Mouse (Mus musculus) left cerebral cortex, adult 8-10 months (tissue): ENCODE data around the gene Etl4. TPM values are rescaled to one million over a fixed set of nuclear protein-coding genes. Genes with fewer than 3 reads are reported as not detected.

Source experiments
- DNase-seq, 2 experiments: peaks; one replicate each; pipeline ENCODE4 v3.0.0; 2022; ENCODE audit warnings: low spot score in 2 of 2
- total RNA-seq, 4 experiments: library from RNA; stranded (reverse); gene quantifications; 2 replicates each; pipeline ENCODE4 v1.2.4; 2022

Etl4 gene
- 100 to 1,000 TPM; 138 to 154 (median 150) TPM for total RNA-seq

DNA sequence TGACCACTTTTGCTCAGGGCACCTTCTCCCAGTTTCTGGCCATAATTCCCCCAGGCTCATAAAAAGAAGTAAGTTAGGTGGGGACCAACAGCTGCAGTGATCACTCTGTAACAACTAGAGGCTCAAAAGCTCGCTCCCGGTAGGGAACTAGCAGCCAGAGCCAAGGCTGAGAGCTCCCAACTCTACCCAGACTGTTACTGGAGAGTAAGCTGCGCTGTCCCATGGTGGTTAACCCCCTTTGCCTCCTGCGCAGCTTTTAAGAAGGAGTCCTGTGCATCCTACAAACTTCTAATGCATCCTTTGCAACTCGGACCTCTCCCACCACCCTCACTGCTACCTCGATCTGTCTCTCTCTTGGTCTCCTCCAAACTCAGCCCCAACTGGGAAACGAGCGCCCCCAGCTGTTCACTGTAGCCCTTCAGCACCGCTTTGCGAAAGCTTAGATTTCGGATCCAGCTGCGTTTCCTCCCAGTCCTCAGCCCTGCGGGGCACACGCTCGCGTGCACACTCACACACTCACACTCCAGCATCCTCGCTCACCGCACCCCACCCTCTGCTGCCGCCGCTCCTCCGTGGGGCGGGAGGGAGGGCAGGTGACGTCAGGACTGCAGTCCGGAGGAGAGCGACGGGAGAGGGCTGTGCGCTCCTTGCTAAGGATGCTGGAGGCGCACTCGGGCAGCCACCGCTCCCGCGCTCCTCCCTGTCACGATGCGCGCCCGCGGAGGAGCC lies at the start of gene Etl4:
Gene Etl4, plus strand, starts transcription at position 610 of the 729 bp plus-strand sequence.
- DNase-seq: peak; percentile 75 to 77

DNA sequence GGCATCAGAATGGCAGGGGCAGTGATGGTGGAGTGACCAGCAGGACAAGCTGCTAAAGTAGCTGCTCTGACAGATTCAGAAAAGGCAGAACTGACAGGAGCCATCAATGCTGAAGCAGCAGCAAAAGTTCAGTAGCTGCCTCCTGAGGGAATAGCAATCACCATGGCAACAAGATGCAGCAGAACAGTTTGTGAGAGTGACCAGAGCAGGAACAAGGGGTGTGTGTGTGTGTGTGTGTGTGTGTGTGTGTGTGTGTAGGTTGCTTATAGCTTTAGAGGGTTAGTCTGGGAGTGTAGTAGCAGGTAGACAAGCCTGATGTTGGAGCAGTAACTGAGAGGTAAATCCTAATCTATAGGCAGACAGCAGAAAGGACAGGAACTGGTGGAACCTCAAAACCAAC lies 40.4 kb upstream of the Etl4 start:
- no peak for DNase-seq

DNA sequence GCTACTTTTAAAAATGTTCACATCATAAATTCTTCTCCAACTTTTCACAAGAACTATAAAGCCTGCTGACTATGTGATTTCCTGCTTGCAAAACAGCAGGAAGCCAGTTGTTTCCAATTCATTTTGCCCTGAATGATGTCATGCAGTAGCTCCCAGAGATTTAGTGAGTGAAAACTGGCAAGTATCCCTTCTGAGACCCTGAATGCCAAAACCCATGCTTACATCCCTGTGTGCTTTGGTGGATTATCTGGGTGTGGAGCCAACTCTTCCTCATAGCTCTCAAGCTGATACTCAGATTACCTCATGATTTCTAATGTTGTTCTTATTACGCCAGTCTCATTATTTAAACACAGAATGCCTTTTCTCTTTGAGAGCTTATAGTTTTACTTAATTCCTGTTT lies 37.7 kb upstream of the Etl4 start:
- DNase-seq: no peak

DNA sequence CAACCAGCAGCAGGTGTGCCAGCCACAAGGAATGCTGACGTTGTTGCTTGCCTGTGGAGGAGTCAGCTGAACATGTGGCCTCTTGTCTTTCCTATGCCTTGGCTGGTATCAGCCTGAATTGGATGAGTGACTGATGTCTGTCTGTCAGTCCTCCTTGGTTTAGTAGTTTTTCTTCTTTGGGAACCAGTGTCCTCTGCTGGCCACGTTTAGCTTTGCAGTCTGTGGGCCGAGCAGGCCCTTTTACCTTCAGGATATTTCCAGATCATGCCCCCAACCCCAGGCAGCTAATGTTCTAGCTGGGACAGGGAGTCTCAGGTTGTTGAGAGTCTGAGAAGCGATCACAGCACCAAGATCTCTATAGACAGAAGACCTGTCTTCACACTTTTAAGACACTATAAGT lies 18.7 kb upstream of the Etl4 start:
- DNase-seq: no peak

DNA sequence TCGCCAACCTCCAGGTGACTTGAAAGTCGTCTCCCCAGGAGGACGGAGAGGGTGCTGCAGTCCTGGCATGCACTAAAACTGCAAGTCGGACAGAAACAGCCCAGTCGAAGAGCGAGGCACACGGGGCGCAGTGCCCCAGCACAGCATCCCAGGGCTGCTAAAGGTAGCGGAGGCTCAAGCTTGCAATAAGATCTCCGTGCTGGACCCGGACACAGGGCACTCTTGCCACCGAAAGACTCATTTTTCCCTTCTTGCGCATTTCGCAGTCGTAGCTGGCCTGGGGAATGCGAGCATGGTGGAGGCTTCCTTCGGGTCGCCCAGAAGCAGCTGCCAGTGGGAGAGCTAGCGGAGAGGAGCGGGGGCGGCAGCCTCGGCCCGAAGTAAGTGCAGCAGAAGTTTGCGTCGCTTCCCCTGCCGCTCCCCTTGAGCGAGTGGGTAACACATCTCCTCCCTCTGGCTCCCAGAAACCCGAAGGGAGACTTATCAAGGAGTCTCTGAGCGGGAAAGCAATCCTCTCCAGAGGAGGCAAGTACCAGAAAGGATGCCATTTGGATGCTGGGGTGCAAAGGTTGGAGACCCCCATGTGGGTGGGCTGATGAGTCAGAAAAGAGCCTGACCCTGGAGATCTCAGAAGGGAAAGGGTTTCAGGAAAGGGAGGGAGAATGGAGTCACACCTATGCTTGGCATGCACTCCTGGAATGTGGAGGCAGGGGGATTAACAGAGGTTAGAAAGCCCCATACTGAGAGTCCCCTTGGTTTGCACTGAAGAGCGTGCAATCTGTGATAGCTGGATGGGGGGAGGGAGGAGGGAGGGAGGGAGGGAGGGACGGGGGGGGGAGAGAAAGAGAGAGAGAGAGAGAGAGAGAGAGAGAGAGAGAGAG lies 560 bp downstream of the Etl4 start:
- peak; percentile 39 to 65 for DNase-seq

DNA sequence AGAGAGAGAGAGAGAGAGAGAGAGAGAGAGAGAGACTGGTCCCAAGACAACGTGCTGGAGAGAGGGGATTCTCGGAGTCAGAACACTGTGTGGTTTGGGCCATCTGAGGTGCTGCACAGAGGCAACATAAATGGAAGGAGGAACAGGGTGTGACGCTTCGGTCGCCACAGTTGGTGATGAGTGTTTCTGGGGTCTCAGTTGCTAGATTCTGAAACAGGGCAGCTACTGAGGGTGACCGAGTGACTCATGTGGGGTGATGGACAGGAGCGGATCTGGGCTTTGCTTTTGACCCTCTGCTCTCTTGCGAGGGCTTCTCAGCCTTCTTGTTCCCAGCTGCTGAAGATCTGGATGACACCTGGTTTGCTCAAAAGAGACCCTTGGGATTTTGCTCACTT lies 1.2 kb downstream of the Etl4 start:
- no peak for DNase-seq

DNA sequence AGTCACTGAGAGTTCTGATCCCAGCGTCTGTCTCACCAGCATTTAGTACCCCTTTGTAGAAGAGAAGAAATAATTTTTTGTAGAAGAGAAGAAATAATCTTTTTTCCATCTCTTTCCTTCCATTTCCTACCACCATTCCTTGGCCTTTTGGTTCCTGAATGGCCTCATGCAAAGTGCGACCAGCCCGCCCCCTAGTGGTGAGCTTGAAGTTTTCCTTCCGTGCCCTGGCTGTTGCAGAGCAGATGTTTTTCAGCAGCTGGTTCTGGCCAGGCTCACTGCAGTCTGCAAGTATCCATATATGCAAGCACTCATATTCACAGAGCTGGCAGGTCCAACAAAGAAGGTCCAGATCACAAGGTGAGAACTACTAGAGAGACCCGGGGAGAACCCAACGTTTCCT lies 9.6 kb downstream of the Etl4 start:
- no peak for DNase-seq

DNA sequence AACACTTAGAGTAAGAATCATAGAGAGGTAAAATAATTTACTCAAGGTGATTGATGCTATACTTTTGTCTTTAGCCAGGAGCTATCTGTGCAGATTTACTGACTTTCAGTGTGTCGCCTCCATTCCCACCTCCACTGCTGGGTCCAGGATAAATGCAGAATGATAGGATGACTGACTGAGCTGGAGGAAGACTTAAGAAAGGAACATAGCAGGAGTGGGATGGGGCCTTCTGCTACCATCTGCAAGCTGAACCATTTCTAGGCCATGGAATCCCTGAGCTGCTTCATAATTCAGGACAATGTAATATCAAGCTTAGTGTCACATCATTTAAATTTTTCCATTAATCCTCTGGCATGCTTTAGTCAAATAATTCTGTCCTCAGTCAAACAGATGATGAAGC lies 20.4 kb downstream of the Etl4 start:
- no peak for DNase-seq

DNA sequence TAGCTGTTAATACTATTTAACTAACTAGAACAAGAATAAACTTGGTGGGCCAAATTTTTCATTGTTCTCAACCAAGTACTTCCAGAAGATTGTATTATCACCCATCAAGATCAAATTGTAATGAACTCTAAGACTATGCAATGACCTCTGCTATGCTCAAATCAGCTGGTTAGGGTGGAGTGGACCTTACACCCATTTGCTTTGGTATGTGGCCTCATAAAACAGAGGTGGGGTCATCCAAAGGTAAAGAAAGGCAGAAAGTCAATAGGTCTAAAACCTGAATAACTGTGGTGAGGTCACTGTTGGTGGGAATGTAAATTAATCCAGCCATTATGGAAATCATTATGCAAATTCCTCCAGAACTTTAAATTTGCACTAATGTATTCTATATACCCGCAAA lies 24.3 kb downstream of the Etl4 start:
- no peak for DNase-seq

DNA sequence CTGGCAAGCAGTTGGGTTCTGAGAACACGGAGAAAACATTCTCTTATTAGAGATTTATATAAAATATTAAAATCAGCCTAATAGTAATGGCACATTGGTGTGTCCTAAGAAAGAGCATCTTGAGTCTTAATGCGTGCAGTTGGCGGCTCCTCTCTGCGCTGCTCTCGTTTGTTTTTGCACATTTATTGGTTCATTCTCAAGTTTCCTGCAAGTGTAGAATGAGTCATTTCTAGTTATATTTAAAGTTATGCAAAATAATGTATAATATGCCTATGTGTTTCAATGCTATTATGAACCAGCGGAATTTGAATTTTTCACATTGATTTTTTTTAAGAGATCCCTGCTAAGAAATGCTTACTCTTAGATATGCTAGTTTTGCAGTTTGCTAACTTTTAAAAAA lies 35.6 kb downstream of the Etl4 start:
- no peak for DNase-seq

DNA sequence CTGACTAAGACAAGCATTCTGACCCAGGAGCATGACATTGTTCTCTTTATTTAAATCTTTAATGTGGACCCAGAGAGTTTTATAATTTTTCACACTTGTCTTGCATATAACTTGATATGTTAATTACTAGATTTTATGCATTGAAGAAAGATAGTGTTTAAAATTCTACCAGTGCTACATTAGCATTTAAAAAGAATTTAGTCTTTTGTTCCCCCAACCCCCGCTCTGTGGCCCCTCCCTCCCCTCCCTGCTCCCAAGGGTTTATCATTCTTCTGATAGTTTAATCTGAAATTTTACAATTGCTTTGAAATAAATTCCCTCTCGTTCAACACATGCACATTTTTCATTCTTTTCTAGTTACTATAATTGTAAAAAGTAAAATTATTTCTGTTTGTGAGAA lies 43.4 kb downstream of the Etl4 start:
- DNase-seq: no peak

DNA sequence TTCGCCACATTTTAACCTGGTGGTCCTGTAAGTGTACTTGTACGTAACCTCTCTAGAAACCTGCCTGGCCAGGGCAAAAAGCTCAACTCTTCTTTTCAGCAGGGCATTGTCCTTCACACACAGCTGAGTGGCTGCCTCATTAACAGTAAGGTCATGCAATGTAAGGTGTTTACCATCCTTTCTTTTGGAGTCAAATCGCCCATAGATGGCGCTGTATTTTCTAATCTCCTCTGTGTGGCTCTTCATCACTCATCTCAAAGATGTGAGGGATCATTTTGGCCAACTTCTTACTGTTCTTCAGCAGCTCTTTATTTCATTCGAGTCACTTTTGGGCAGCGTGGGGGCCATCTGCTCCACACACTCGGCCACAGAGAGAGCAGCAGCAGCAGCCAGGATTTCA lies 56.9 kb downstream of the Etl4 start:
- no peak for DNase-seq

DNA sequence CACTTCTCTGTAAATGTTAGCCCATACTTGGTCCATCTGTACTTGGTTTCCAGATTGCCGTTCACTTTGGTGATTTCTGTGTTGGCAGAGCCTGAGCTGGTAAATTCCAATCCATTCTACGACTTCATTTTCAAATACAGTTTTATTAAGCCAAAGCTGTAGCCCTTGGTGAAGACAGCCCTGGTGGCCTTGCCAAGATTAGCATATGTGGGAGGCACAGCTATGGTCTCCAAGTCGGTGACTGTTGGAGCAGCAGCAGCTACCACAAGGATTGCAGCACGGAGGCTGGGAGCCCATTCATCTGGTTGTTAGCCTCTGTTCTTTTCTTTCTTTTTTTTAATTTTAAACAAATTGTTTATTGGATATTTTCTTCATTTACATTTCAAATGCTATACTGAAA lies 128.1 kb downstream of the Etl4 start:
- DNase-seq: peak in 1 of 2 experiments; percentile 29

DNA sequence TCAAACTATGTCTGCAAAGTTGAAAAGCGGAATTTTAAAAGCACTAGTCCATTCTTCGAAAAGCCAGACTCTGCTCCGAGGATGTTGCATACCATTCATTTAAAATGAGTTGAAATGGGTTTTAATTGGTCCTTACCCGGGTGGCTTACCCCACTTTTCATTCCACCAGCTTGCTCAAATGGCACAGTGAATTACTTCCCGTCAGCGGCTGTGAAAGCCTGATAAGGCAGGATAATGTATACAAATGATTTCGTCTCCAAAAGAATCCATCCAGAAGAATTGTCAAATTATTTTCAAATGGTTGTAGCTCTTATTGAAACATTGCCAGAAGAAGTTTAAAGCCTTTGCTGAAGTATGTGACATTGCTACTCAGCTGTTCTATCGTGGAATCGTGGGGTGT lies 162.8 kb downstream of the Etl4 start:
- no peak for DNase-seq

DNA sequence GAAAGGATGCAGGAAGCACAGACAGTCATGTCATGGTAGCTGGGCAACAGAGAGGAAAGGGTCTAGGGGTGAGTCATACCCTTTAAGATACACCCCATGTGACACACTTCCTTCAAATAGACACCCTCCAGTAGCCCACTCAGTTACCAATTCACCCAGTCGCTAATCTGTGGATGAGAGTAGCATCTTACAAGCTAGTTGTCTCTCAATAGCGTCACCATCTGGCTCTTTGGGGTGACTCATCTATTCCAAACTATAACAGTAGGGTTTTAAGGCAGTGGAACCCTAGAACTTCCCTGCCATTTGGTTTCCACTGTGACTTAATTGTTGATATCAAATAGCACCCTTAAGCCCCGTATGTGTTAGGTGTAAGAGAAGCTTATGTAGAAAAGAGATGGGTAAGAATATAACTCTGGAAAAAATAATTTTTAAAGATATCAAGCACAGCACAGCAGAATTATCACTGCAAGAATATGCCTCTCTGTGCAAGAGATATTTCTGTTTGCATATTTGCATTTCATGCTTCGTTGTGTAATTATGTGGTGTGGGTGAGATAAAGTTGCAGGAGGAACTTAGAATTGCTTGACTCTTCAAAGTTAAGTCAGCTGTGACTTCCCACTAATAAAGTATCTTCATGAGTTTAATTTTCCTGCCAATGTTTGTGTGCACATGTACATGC lies 166.7 kb downstream of the Etl4 start:
- no peak for DNase-seq

DNA sequence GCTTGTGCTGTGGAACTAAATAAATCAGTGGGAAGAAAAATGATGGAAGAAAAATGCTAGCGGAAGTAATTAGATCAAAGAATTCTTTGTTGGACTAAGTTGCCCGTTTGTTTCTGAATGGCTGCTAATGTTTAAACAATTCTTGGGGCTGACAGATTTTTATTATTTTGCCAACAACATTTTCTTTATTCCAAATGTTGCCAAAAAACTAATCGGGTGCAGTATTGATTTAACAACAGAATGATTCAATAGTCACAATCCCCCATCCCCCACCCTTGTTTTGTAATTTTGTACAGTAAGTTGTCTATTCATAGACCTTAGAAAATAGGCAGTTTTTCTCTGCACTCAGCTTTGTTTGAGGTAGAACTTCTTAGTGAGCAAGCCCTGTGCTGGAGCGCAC lies 175.2 kb downstream of the Etl4 start:
- DNase-seq: no peak

DNA sequence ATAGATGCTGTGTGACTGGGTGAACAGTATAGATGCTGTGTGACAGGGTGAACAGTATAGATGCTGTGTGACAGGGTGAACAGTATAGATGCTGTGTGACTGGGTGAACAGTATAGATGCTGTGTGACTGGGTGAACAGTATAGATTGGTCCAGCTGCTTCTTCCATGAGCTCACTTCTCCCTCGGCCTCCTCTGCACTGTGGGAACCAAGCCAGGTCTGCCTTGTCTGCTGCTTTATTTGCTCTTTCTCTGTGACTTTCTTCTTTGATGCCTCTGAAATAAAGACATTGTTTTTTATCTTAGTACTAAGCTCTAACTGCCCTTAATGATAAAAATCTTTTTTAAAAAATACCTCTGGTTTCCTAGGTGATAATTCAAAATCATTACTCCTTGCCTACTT lies 195.9 kb downstream of the Etl4 start:
- peak in 1 of 2 experiments; percentile 15 for DNase-seq

DNA sequence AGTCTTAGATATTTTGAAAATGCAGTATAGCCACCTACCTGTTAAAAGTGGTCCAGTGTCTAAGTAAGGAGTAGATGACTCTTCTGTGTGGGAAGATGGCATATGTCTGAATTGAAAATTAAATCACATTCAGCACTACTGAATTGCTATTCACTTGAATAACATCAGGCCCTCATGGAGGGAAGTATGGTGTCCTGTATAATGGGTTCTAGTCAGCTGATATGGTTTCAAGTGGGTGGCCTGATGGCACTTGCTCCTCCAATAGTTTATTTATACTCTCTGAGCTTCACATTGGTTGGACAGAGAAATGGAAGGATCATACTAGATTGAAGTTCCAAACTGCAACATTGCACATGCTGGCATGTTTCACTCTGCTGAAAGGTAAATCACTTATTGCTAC lies 202.1 kb downstream of the Etl4 start:
- peak in 1 of 2 experiments; percentile 53 for DNase-seq

DNA sequence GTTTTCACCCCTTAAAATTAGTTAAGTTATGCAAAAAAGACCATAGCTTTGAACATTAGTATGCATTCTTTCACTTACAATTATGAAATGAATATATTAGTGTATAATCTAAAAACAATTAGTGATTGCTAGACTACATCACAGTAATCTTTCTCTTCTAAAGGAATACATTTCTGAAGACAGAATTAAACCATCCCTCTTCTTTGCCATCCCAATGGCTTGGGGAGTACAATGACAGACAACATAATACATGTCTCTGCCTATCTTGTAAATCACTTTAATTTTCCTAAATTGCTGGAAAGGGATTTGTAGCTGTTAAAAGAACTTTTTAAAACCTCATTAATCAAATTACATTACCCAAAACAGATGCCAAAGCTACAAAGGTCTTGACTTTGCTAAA lies 216.3 kb downstream of the Etl4 start:
- DNase-seq: no peak

DNA sequence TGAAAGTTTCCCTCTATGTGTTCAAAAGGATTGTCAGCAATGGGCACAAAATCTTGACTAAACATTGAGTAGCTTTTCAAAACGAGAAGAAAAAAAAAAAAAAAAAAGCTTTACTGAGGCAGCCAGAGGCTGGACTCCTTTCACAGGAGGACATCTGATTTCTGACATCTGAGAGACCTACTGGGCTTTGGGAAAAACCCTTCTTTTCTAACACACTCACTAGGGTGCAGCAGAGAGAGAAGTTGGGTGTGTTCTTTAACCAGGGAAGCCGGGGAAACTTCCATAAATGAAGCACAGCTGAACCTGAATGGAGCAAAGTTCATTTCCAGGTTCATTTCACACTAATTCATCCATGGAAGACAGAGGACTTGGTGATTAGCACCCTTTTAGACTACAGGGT lies 222.2 kb downstream of the Etl4 start:
- no peak for DNase-seq

DNA sequence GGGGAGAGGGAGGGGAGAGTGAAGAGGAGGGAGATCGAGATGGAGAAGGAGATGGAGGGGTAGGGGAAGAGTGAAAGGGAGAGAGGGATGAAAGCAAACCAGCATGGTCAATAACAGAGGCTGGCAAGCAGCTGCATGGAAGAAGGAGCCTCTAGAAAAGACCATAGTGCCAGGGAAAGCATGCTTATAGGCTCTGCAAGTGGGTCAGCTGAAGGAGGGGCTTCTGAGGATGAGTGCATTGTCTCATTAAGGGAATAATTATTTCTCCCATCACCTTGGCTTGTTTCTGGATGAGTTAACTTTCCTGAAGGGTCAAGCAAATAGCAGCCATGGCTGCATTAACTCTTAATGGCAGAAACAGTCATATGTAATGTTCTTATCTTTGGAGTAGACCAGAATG lies 228.8 kb downstream of the Etl4 start:
- DNase-seq: no peak

DNA sequence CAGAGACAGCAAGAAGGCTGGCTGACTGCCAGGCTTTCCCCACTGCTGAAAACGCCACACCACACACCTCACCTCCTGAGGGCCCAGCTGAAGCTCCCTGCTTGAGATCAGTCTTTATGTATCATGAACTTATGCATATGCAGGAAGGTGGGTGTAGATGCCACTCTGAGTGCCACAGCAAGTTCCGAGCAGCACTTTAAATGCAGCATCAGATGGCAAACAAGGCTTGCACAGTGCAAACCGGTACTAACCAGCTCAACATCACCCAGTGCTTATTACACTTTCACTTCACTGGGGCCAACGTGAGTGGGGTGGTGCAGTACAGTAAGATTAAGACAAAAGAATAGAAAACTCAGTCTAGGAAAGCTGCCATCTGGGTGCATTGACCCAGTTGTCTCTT lies 235.8 kb downstream of the Etl4 start:
- DNase-seq: peak in 1 of 2 experiments; percentile 36
